Mouse (Mus musculus) brain, embryonic 14.5 days (tissue): ENCODE data around the gene Tal1. TPM values are rescaled to one million over a fixed set of nuclear protein-coding genes. Genes with fewer than 3 reads are reported as not detected.

Experiments
- DNase-seq: peaks from one replicate; pipeline ENCODE4 v3.0.0-alpha.2; 2011; ENCODE audit warnings: low read depth
- CTCF ChIP-seq: fragments of 200-500 bp; IDR thresholded peaks from 2 replicates; pipeline ENCODE4 v1.5.1; 2012; ENCODE audit warnings: inconsistent platforms, mild to moderate bottlenecking, moderate library complexity, borderline replicate concordance; ENCODE audit not compliant: insufficient read depth, insufficient read length; ENCODE audit errors: extremely low read depth
- POLR2A ChIP-seq: fragments of 200-500 bp; IDR thresholded peaks from 2 replicates; pipeline ENCODE4 v1.6.1; 2012; ENCODE audit warnings: mild to moderate bottlenecking, inconsistent platforms, borderline replicate concordance; ENCODE audit not compliant: poor library complexity, insufficient read depth, insufficient read length, severe bottlenecking; ENCODE audit errors: extremely low read depth
- polyA plus RNA-seq: library from polyadenylated mRNA; depleted of rRNA; stranded (reverse); fragments of >200 nt; gene quantifications from 2 replicates; pipeline ENCODE4 v1.2.3, GENCODE M21; 2012

Tal1 gene
- polyA plus RNA-seq, 1 experiment, result 29.7 TPM

GRCm38 (mm10) chr4:115078892-115079820 is 22.9 kb downstream of the Tal1 start:
- peak; percentile 93 for DNase-seq
- TF ChIP-seq POLR2A, result no peak
- no peak for TF ChIP-seq CTCF

DNA sequence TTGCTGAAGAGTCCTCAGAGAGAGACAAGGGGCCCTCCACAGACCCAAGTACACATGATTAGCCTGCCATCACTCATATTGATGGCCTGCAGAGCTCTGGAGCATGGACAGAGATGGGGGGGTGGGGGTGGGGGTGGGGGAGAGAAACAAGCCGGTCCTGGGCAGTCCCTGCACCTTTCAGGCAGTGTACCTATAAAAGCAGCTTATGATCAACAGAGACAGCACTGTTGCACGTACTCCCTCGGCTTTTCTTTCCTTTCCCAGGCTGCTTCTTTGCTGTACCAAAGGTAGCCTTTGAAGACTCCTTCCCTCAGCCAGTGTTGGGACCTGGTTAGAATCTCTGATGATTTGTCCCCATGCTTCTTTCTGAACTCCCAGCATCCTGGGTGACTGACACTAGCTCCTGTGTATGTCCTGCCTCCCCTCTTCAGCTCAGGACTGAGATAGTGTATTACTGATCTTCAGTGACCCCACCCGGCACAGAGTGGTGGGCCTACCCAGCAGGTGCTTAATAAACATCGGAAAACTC is 23.7 kb downstream of the Tal1 start:
- DNase-seq, result no peak
- TF ChIP-seq POLR2A, result no peak
- no peak for TF ChIP-seq CTCF

DNA sequence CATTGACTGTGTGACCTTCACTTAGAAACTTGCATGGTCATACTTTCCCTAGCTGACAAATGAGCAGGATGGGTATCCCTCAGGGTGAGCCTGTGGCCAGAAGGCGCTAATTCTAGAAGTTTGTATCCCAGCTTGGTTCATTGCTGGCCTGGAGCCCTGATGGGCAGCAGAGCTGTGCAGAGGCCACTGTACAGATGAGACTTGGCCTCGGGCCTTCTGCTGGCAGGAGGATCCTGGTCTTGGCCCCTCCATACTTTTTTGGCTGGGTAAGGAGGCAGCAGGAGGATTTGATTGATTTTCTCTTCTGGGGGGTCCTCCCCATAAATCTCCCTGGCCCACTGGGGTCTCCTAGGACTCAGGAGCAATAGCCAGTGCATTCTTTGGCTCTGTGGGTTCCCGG is 26.8 kb downstream of the Tal1 start:
- TF ChIP-seq POLR2A (no peak), CTCF (no peak)
- DNase-seq, result no peak

DNA sequence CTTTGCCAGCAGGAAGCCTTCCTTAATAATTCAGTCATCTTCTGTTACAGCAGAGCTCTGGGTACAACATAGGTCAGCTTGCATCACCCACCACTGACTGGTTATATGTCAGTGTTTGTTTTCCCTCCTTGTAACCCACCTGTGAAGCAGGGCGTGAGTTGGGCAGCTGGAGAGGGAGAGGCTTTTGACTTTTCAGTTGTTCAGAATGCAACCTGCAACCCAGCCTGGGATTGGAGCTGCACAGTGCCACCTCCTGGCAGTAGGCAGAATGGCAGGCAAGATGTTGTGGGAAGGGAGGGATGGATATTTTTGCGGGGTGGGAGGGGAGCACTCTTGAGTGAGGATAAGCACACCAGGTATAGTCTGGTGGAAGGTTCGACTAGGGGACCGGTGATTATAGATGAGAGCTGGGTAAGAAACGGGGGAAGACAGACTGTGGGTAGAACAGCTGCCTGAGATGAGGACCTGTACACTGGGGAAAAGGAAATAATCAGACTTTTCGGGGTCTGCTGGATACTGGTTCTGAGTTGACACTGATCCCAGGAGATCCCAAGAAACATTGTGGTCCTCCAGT is 29.4 kb downstream of the Tal1 start:
- DNase-seq, result peak; percentile 60
- peak; percentile 96 for TF ChIP-seq CTCF
- TF ChIP-seq POLR2A, result no peak

- DNase-seq, result no peak
- no peak for TF ChIP-seq CTCF
- no peak for TF ChIP-seq POLR2A
Measured at GRCm38 (mm10) chr4:115086257-115086656, 30.0 kb downstream of the Tal1 start.

DNA sequence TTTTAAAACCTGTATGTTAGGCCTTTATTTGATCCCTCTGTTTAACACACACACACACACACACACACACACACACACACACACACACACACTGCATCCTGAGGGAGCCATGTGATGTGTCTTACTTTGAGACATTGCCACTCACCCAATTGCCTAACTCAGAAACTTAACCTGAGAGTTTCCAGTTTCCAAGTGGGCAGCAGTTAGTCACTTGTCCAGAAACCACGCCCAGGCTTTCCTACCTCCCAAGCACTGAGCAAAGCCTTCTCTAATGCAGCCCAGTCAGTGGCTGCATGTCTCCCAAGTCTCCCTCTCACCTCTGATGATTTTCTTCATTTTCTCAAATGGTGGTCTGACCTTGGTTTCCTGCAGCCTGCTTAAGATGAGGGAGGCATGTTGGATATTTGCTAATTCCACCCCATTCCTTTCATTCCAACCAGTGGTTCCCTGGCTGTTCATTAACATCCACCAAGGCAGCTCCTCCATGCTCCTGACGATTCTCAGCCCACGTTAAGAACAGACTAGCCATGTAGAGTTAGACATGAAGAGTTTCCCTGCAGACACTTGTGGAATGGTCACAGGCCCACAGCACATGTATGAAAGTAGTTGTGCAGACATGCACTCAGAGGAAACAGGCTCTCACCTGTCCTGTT is 30.7 kb downstream of the Tal1 start:
- no peak for DNase-seq
- no peak for TF ChIP-seq POLR2A
- no peak for TF ChIP-seq CTCF

DNA sequence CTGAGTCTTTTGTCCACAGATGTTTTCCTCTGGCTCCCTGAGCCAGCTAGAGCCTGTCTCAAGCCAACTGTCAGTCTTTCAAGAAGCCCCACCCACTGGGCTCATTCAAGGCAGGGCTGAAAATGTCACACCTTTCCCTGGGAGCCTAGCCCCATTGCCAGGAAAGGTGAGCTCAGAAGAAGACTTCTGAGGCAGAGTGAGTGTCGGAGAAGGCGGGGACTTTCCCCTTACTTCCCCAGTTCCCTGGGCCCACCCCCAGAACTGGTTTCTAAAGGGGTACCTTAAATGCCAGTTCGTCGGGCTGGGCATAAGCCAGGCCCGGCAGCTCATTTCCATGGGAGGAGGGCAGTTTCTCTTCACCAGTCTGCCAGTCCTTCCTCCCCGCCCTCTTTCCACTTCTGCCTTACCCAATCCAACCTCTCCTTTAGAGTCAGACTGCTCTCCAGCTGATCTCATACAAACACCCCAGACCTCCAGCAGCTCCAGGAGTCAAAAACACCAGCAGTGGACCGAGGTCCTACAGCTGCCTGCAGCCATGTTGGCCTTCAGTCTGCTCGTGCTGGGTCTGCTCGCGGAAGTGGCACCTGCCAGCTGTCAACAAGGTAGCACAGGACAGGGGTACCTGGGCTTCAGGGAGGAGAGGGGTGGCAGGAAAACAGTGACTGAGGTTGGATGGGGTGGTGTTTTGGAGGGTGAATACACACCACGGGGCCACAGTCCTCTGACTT is 32.5 kb downstream of the Tal1 start, which contains the start of gene Pdzk1ip1:
Gene Pdzk1ip1, plus strand, starts transcription at position 98 of the 728 bp plus-strand sequence.
- TF ChIP-seq POLR2A, result no peak
- no peak for TF ChIP-seq CTCF
- DNase-seq, result no peak

GRCm38 (mm10) chr4:115090592-115090991 is 34.4 kb downstream of the Tal1 start:
- no peak for DNase-seq
- TF ChIP-seq POLR2A (no peak), CTCF (no peak)

DNA sequence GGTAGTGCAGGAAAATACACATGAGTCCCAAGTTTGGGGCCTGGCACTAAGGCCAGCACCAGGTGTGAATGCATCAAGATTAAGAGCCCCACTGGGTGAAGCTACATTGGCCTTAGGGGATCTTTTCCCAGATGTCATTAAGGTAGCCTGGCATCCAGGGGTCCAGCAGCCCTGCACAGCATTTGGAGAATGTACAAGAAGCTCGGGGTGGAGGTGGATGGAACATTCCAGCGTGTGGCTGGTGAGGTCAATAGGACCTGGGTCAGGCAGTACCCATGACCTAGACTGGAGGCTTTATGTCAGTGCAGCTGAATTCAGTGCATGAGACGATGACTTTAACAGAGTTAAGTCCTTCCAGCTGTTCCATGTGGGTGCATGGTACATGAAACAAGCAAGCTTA is 35.6 kb downstream of the Tal1 start:
- no peak for DNase-seq
- TF ChIP-seq POLR2A, result no peak
- no peak for TF ChIP-seq CTCF

GRCm38 (mm10) chr4:115093331-115093864 is 37.2 kb downstream of the Tal1 start:
- no peak for DNase-seq
- no peak for TF ChIP-seq CTCF

DNA sequence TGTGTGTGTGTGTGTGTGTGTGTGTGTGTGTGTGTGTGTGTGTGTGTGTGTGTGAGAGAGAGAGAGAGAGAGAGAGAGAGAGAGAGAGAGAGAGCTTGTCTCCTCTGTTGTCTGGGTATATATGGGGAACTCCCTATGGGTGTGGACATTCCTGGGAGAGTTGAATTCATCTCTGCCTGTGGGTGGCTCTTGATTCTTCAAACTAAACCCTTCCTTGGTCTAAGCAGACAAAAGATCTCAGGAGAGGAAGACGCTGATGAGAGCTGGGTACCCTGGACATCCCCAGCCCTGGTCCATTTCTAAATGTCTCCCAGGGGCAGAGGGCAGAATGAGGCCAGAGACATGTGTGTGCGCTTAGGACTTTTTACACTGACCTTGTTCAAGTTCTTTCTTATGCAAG is 37.8 kb downstream of the Tal1 start:
- DNase-seq, result no peak

More for the DNA sequence above, 37.8 kb downstream of the Tal1 start:
- TF ChIP-seq CTCF (no peak), POLR2A (no peak)
